Mouse (Mus musculus) left cerebral cortex, adult 2 months (tissue): ENCODE results near the gene Draxin. TPM values are rescaled to one million over a fixed set of nuclear protein-coding genes. Genes with fewer than 3 reads are reported as not detected.

Experiments
- DNase-seq, 2 experiments: peaks; one replicate each; pipeline ENCODE4 v3.0.0; 2021 to 2022; ENCODE audit warnings: low spot score in 2 of 2, mixed read lengths in 1 of 2; ENCODE audit errors: extremely low spot score in 1 of 2
- H3K27ac ChIP-seq: fragments of 200-600 bp; 2 replicates; pipeline ENCODE4 v1.8.1; 2022
- H3K4me3 ChIP-seq: fragments of 200-600 bp; 2 replicates; pipeline ENCODE4 v1.8.1; 2022
- CTCF ChIP-seq: fragments of 200-600 bp; IDR thresholded peaks from 2 replicates; pipeline ENCODE4 v1.8.1; 2022; ENCODE audit warnings: antibody characterized with exemption, mild to moderate bottlenecking, moderate library complexity
- intact Hi-C: fragments of 180-260 bp; cut with DNase I; formaldehyde crosslinking; loops from one replicate; pipeline ENCODE4 v1.15.1; 2025
- total RNA-seq, 2 experiments: library from RNA; stranded (reverse); gene quantifications; 2 replicates each; pipeline ENCODE4 v1.2.3; 2021

Draxin gene
- total RNA-seq, 2 experiments from 2014 or later, result 0.20 to 0.30 TPM

- peak; percentile 55 to 65 for DNase-seq
- TF ChIP-seq CTCF, result no peak
- Histone ChIP-seq H3K27ac (no peak overlapping the region), H3K4me3 (peak overlapping the region; percentile 28)
- intact Hi-C loops, result no loop called here
Observed at GRCm38 (mm10) chr4:148075259-148075658, 55.2 kb downstream of the Draxin start.

GRCm38 (mm10) chr4:148074521-148075189, 55.8 kb downstream of the Draxin start:
- TF ChIP-seq CTCF, result peak; percentile 54
- intact Hi-C loops, result no loop called here
- Histone ChIP-seq H3K27ac (no peak overlapping the region), H3K4me3 (peak overlapping the region; percentile 28)
- DNase-seq, result no peak

GRCm38 (mm10) chr4:148071508-148071907, 59.0 kb downstream of the Draxin start:
- no peak for DNase-seq
- Histone ChIP-seq H3K27ac (no peak overlapping the region), H3K4me3 (no peak overlapping the region)
- TF ChIP-seq CTCF, result no peak
- intact Hi-C loops, result no loop called here

GRCm38 (mm10) chr4:148069602-148070218, 60.8 kb downstream of the Draxin start:
- no peak for TF ChIP-seq CTCF
- Histone ChIP-seq H3K27ac (no peak overlapping the region), H3K4me3 (no peak overlapping the region)
- DNase-seq, result no peak
- intact Hi-C loops, result no loop called here

GRCm38 (mm10) chr4:148067346-148067745, 63.2 kb downstream of the Draxin start:
- intact Hi-C loops, result no loop called here
- Histone ChIP-seq H3K4me3 (no peak overlapping the region), H3K27ac (no peak overlapping the region)
- no peak for TF ChIP-seq CTCF
- DNase-seq, result no peak

GRCm38 (mm10) chr4:148066401-148066744, 64.1 kb downstream of the Draxin start:
- no peak for TF ChIP-seq CTCF
- DNase-seq, result no peak
- intact Hi-C loops, result no loop called here
- Histone ChIP-seq H3K27ac (no peak overlapping the region), H3K4me3 (no peak overlapping the region)

GRCm38 (mm10) chr4:148065702-148066400, 64.6 kb downstream of the Draxin start:
- no peak overlapping the region for H3K4me3 ChIP-seq
- peak; percentile 30 for TF ChIP-seq CTCF
- intact Hi-C loops, result no loop called here
- DNase-seq, result no peak
- no peak overlapping the region for H3K27ac ChIP-seq

- intact Hi-C loops, result no loop called here
- DNase-seq, result no peak
- TF ChIP-seq CTCF, result no peak
- no peak overlapping the region for H3K4me3 ChIP-seq
- no peak overlapping the region for H3K27ac ChIP-seq
Observed at GRCm38 (mm10) chr4:148061086-148061480, 69.4 kb downstream of the Draxin start.

GRCm38 (mm10) chr4:148060120-148061085, 70.1 kb downstream of the Draxin start:
- intact Hi-C loops, result no loop called here
- no peak overlapping the region for H3K27ac ChIP-seq
- H3K4me3 ChIP-seq, result no peak overlapping the region
- DNase-seq, result no peak
- peak; percentile 57 for TF ChIP-seq CTCF

- no peak overlapping the region for H3K4me3 ChIP-seq
- no peak for DNase-seq
- intact Hi-C loops, result no loop called here
- no peak overlapping the region; the same call in 1 of the 2 replicates for H3K27ac ChIP-seq
- TF ChIP-seq CTCF, result no peak; the same call in 1 of the 2 replicates
Observed at GRCm38 (mm10) chr4:148058993-148059392, 71.5 kb downstream of the Draxin start.

GRCm38 (mm10) chr4:148058218-148058819, 72.2 kb downstream of the Draxin start:
- Histone ChIP-seq H3K4me3 (no peak overlapping the region), H3K27ac (peak overlapping the region; percentile 63)
- DNase-seq, result no peak
- intact Hi-C loops, result no loop called here
- no peak for TF ChIP-seq CTCF
